Mouse (Mus musculus): ENCODE data around the gene Uhrf1.

Uhrf1 gene

DNA sequence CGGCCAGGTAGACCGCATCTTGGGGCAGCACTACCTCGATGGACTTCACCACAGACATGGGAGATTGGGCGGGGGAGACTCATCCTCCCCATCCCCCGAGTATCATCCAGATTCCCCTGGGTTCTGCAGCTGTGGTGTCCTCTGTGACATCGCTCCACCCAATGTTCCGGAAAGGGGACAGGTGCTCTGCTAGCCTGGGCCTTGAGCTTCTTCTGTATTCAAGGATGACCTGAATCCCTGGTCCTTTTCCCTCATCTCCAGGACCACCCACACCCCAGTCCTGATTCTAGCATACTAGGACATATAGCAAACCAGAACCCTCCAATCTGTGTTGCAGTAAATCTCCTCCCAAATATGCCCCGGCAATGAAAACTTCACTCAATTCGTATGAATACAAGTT, 2.9 kb upstream of the Uhrf1 start, which contains the start of gene Arrdc5:
Gene Arrdc5, minus strand, starts transcription at position 101 of the 400 bp plus-strand sequence.
- no peak for DNase-seq (ENCODE audit: low spot score)

DNA sequence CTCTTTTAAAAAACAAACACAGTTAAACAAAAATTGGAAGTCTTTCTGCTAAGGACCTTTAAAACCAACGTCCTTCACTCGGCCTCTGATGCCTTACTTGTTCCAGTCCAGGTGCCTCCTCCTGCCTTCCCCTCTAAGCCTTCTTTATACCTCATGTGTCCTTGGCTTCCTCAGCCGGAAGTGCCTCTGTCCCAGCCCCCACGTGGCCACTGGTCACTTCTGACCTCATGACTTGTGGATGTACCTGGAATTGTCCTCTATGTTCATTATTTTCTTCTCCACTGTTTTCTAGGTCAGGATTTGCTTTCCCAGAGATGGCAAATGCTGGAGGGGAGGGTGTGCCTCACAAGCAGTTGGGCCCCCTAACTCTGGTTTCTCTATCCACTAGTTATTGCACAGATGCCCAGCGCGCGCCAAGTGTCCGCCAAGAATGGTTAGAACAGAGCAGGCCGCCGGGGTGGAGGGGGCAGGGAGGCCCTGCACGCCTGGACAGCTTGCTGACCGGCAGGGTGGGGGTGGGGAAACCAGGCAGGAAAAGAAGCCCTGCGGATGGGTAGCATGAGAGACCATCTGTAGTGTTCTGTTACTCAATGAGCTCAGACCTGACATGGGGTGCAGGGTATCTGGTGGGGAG, 641 bp upstream of the Uhrf1 start:
- DNase-seq (ENCODE audit: low spot score) = peak; percentile 38

DNA sequence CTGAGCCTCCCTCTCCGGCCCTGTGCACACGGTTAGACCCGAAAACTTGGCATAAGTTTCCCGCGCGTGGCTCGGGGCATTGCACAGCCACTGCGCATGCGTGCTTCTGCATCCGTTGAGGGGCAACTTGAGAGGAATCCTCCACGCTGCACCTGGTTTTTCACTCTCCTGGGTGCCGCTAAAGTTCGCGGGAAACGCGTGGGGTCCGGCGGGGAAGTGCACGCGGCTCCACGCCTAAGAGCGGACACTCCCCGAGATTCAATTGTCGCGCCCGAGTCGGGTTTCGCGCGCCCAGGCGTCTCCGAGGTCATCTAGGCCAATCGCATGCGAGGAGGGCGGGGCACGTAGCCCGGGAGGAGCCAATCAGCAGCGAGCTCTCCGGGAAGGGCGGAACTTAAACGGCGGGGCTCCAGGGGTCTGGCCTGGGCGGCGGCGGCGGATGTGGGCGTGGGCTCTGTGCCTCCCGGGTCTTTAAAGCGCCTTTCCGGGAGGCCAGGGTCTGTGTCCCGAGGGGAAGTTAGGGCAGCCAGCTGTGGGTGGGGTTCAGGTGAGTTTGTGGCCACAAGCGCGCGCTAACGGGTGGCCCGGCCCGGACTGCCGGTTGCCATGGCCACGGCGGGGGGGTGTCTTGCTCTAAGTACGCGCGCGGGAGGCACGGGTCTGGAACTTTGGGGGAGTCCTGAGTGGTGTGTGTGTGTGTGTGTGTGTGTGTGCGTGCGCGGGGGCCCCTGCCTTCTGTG, 896 bp downstream of the Uhrf1 start:
- DNase-seq (ENCODE audit: low spot score) = peak; percentile 96

DNA sequence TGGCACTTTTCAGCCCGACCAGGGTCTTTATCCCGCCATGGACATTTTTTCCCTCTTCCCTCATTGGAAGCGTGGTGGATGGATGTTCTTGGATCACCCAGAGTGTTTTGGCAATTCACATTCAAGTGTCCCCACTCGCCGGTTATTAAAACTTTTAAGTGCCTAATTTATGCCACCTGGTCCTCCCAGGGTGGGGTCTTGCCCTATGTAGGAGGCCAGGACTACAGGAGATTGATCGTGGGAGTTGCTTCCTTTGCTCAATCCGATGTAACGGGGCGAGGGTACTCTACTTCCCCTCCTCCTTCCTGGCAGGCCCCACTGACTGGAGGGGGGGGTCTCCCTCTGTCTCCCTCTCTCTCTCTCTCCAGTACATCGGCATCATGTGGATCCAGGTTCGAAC, 1.6 kb downstream of the Uhrf1 start:
- no peak for DNase-seq (ENCODE audit: low spot score)

DNA sequence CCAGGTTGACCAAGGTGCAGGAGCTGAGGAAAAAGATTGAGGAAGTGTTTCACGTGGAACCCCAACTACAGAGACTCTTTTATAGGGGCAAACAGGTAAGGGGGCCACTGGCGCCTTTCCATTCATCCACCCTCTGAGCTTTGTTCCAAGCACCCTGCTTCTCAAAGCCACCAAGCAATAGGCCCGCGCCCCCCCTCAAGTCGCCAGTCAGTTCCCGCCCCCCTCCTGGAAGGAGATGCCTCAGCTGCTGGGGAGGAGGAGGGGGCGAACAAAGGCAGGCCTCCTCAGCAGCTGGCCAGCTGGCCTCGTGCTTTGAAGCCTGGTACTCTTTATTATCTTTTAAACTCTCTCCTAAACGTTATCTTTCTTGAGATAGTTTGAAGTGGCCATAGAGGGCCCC, 2.0 kb downstream of the Uhrf1 start:
- DNase-seq (ENCODE audit: low spot score) = no peak

DNA sequence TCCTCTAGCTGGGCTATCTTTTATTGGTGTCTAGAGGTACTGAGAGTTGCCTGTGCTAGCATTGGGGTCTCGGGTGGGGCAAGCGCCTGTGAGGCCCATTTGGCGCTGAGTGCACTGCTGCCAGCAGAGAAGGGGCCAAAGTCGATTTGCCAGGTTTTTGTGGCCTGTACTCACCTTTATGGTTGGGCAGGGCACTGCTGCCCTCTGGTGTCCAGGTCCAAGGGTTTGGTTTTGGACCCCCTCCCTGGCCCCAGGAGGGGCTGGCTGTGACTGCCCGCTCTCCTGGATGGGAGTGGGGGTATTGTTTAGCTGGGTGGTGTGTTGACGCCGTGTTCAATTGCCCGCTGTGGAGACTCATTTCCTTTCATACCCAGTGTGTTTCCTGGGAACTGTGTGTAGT, 2.7 kb downstream of the Uhrf1 start:
- no peak for DNase-seq (ENCODE audit: low spot score)

DNA sequence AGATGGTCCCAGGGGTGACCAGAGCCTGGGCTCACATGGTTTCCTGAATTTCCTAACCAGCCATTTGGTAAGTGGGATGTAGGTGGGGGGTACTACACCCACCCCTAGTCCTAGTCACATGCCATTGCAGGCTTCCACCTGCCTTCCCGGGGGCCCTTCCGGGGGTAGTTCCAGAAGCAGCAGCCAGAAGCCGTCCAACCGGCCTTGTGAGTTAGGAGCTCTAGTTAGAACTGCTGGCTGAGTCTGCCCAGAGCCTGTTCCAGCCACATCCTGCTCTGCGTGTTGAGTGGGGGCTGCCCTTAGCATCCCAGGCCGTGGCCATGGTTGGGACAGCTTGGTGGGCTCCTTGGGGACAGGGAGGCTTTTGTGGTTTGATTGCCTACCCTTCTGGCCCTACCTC, 5.0 kb downstream of the Uhrf1 start:
- peak; percentile 87 for DNase-seq (ENCODE audit: low spot score)

DNA sequence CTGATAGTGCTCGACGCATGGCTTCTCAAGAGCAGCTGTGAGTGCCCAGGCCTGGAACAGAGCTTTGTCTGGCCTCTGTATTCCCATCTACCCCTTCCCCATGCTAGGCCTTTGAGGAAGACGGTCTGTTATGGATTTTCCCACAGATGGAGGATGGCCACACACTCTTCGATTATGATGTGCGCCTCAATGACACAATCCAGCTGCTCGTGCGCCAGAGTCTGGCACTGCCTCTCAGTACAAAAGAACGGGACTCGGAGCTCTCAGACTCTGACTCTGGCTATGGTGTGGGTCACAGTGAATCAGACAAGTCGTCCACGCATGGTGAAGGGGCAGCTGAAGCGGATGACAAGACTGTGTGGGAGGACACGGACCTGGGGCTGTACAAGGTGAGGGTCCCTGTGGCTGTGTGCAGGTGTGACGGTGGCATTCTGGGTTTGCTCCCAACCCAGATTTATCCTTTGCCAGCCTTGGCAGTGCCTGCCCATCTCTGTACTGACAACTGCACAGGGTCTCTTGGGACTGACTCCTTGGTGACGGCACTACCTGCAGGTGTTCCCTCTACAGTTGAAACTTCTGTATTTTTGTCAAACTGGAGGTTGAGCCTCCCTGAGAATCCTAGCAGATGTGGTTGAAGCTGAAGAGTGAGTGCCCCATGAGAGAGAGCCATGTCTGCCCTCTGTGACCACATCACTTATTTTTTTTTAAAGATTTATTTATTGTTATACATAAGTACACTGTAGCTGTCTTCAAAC, 6.2 kb downstream of the Uhrf1 start:
- DNase-seq (ENCODE audit: low spot score) = no peak

DNA sequence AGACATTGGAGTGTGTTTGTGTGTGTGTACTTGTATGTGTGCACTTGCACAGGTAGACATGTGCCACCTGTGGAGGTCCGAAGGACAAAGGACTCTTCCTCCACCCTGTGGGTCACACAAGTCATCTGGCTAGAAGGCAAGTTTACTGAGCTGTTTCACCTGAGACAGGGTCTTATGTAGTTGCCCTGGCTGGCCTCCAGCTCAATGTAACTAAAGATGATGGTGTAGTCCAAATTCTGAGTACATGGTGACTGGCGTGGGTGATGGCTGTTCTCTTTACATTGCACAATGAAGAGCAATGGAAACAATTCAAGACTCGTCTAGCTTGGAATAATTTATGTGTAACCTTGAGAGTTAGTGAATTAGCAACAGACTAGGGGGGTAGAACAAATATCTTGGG, 21.3 kb downstream of the Uhrf1 start:
- DNase-seq (ENCODE audit: low spot score) = no peak

DNA sequence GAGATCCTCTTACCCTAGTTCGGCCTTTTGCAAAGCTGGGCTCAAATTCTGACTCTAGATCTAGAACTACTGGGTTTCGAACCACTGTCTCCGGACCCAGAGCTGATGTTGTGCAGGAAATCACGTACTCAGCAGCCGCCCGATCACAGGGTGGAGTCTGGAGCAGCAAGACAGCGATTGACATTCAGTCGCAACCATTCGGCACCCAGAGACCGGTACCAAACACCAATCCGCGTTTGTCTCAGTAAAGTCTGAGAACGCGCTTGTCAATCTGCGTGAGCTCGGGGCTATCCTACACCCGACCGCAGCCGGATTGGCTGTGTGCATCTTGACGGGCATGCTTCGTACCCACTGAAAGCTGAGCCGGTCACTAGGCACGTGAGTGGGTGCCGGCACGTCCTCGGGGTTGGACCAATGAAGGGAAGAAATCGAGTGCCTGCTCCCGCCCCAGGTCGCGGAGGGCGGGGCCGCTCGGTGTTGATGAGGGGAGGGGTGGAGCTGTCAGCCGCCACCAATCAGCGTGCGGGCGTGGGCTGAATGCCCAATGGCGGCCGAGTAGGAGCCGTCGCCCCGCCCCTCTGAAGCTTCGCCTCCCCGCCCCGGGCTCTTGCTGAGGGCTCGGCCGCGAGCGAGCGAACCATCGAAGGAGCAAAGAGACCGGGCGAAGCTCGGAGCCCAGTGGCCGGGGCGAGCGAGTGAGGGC, 22.5 kb downstream of the Uhrf1 start, which contains the start of gene Kdm4b:
Gene Kdm4b, plus strand, starts transcription at position 613 of the 703 bp plus-strand sequence.
- DNase-seq (ENCODE audit: low spot score) = peak; percentile 99

DNA sequence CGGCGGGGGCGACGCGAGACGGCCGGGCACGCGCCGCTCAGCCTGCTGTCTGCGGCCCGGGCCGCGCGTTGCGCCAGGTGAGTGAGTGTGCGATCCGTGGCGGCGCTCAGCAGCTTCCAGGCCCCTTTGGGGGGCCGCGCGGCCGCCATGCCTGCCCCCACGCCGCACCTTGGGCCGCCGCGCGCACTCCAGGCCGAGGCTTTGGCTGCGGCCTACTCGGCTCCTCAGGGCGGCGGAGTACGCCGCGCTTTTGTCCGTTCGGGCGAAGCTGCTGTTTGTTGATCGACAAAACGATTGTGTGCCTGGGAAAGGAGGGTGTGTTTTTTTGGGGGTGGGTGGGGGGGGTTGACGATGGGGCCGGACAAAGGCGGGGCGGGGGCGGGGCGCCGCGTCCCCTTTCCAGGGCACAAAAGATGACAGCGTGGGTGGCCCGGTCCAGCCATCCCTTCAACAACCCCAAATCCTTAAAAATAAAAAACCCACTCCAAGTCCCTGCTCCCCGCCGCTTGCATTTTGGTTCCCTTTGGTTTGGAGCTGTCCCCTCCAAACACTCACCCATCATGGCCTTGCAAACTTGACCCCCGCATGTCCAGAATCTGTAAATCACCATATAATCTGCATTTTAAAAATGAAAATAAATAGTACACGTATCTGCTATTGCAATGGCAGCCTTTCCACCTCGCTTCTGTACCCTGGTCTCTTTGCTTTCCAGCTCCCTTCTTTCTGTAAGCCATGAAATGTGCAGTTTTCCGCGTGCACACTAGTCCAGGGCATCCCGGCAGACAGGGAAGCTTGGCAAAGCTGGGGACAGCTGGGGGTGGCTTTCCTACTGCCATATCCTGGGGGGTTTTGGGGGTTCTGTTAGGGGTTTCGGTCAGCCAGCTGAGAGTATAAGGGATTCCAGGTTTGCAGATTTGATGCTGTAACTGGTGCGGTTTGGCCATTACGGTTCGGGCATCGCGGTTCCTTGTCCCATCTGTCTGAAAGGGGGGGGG, 23.3 kb downstream of the Uhrf1 start:
- peak; percentile 36 for DNase-seq (ENCODE audit: low spot score)

DNA sequence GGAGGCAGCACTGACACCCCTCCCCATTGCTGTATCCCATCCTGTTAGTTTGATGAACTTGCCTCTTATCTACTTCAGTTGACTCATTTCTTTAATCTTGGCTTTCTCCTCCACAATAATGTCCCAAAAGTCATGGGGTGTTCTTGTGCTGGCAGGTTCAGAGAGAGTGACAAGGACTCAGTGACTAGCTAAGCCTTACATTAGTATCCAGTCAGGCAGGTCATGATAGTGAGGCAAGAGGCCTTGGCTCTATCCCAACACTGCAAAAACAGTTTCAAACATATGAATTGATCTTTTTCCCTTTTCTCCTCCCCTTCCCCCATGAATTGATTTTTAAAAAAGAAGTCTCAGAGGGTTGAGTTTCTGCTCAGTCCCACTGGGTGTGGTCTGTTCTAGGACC, 26.1 kb downstream of the Uhrf1 start:
- no peak for DNase-seq (ENCODE audit: low spot score)

DNA sequence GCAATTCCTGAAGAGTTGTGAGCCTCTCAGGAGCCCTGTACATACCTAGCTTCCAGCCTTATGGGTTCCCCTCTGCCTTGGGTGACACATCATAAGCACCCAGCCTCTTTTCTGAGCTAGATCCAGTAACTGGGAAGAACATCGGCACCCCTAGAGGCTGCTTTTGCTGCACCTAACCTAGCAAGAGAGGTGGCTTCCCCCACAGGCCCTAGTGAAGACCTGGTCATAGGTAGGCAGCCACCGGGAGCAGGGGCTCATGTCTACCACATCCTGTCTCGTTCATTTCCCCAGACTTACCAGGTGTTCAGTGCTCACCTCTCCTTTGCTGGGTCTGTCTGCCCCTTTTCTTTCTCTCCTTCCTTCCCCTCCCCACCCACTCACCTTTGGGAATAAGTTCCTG, 27.2 kb downstream of the Uhrf1 start:
- DNase-seq (ENCODE audit: low spot score) = no peak

DNA sequence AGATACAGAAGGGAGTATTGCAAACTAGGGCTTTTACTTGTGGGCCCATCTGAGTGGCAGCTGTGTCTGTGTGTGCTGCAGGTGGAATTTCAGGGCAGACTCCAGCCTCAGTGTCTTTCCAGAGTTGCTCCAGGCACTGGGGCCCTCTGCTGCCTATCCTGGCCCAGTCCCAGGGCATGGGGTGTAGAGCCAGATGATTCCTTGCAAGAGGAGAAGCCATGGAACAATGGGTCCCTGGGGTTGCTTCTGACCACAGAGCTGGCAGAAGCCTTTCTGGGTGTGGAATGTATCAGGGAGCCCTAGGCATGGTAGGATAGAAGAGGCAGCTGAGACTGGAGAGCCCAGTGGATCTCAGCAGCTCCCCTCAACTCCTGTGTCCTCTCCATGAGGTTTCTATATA, 28.1 kb downstream of the Uhrf1 start:
- DNase-seq (ENCODE audit: low spot score) = no peak

DNA sequence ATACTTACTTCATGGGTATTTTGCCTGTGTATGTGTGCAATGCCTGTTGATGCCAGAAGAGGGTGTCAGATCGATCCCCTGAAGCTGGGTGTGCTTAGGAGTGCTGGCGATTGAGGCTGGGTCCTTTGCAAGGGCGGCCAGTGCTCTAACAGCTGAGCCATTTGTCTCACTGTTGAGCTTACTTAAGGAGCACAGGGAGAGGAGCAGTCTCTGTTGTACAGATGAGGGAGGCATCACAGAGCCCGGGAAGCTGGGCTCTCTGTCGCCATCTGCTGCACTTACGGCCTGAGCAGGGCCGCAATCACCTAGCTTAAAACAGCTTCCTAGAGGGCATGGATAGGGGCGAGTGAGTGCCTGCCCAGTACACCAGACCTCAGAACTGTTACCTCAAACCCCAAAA, 29.9 kb downstream of the Uhrf1 start:
- DNase-seq (ENCODE audit: low spot score) = no peak

DNA sequence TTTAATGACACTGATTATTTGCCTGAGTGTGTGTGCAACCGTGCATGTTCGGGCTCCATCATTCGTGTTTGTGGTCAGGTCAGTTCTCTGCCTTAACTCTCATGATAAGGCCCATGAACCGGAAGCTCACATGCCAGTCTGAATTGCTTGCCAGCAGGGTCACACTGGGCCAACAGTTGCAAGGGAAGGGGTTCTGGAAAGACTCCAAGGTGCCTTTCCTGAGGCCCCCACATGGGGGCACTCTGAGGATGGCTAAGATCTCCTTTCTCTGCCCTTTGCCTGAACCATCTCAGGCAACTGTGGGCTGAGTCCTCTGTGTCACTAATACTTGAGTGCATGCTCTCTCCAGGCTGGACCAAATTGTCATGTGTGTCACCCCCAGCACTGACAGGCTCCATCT, 34.1 kb downstream of the Uhrf1 start:
- peak; percentile 35 for DNase-seq (ENCODE audit: low spot score)

DNA sequence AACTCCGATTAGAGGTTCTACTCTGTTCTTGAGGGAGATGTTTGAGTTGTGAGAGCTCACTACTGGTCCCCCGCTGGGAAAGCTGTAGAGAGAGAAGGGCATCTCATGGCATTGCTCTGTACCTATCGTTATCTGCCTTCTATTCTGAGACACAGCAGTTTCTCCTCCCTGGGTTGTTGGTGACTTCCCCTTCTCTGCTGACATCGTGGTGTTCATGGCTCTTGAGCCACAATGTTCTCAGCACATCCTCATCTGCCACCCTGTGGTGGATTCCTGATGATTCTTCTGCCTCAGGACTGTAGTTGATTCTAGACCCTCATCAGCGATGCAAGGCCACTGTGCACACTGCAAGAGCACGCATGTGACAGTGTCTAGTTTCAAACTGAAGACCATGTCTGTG, 34.7 kb downstream of the Uhrf1 start:
- no peak for DNase-seq (ENCODE audit: low spot score)

DNA sequence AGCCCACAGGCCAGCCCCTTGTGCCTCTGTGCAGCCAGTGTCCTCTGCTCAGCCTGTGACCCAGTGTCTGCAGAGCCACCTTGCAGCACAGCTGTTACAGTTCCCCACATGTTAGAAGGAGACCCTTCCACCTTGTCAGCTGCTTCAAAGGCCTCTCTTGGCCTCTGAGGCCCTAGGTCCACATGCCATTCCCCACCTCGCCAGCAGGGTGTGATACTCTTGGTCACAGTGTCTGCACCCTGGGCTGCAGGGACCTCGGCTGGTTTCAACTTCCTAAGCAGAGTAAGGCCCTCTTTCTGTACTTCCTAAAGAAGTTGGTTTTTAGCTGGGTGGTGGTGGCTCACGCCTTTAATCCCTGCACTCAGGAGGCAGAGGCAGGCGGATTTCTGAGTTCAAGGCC, 35.8 kb downstream of the Uhrf1 start:
- DNase-seq (ENCODE audit: low spot score) = peak; percentile 52

DNA sequence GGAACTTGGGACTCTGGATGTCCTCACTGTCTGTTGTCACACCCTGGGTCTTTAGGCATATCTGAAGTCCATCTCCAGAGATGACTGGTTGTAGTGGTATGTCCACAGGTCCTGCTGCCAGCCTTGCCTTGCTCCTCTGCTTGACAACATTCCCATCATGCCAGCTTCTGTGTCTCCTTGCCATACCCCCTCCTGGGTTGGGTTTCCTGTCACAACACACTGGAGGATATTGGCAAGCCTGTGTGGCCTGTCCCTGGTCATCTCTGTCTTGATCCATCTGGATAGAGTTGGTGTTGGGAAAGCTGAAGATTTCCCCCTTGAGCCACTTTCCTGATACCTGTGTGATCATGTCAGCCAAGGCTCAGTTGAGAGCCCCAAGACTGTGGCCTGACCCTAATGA, 37.6 kb downstream of the Uhrf1 start:
- no peak for DNase-seq (ENCODE audit: low spot score)

DNA sequence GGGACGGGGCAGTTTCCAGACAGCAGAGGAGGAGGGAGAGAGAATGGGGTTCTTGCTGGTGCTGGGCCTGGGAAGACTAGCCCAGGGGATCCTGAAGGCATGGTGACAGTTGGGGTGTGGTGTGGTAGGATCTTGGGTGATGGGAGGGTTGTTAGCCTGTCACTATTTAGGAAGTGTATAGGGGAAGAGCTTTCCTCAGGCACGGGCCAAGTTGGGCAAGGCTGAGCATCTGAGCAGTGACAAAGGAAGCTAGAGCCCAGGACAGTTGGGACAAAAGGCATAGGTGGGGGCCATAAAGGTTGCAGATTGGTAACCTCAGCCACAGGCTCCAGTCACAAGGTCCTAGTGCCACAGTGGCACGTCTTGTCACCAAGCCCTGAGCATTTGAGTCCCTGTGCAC, 40.3 kb downstream of the Uhrf1 start:
- no peak for DNase-seq (ENCODE audit: low spot score)

DNA sequence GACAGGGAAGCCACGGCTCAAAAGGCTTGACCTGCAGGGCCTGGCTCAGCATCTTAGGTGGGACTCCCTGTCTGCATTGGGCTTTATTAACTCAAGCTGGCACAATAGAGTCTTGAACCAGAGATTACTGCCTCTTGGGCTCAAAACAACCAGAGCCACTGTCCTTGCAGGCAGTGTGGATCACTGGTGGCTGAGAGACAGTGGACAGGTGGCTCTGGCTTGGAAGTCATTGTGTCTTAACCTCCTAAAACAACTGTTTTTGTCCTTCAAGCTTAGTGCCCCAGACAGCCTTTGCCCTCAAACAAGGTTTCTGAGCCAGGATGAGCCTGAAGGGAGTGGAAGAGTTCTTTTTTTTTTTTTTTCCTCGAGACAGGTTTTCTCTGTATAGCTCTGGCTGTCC, 42.2 kb downstream of the Uhrf1 start:
- no peak for DNase-seq (ENCODE audit: low spot score)

Data from urinary bladder, postnatal 14 days (tissue).